Mouse (Mus musculus) left cerebral cortex, postnatal 10 days (tissue): ENCODE results near the gene Jade3. TPM values are rescaled to one million over a fixed set of nuclear protein-coding genes. Genes with fewer than 3 reads are reported as not detected.

Source experiments
- DNase-seq, 2 experiments: peaks; one replicate each; pipeline ENCODE4 v3.0.0; 2021 to 2022; ENCODE audit warnings: low spot score in 2 of 2, mixed read lengths in 1 of 2; ENCODE audit errors: extremely low spot score in 1 of 2
- intact Hi-C: fragments of 180-260 bp; cut with DNase I; formaldehyde crosslinking; loops from one replicate; pipeline ENCODE4 v1.15.1; 2025
- total RNA-seq, 2 experiments: library from RNA; stranded (reverse); gene quantifications; 2 replicates each; pipeline ENCODE4 v1.2.3; 2021

Gene Jade3
- total RNA-seq, 2 experiments from 2014 or later = 7.3 to 8.1 TPM

DNA sequence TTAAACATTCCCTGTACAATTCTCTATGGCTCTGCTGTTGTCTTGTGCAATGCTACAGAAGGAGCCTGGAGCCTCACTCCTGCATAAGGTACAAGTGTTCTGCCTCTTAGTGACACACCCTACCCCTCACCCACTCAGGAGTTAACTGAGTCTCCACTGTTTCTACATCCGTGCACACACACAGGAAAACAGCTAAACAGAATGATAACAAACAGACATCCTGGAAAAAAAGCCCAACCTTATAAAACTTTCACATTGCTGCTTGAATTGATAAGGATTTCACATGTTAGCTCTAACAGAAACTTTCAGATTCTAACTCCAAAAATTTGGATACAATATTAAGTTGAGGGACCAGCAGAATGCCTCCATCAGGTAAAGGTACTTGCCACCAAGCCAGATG, 107.1 kb downstream of the Jade3 start:
- DNase-seq = no peak
- intact Hi-C loops = no loop called here

DNA sequence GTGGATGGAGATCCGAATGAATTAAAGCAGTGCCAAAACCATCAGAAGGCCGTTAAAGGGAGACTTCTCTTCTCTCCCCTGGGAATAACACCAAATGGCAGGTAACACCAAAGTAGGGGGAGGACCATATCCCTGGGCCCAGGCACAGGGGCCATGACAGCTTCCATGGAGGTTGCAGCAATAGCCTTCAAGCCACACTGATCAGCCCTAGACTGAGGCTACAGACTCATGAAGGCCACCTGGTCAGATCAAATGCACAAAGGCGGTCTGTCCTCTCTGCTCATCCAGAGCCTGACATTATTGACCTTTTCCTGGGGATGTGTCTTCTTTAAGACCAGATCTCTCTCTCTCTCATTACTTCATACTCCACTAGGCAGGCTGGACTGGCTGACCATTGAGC, 118.4 kb downstream of the Jade3 start:
- no peak for DNase-seq
- intact Hi-C loops = no loop called here

DNA sequence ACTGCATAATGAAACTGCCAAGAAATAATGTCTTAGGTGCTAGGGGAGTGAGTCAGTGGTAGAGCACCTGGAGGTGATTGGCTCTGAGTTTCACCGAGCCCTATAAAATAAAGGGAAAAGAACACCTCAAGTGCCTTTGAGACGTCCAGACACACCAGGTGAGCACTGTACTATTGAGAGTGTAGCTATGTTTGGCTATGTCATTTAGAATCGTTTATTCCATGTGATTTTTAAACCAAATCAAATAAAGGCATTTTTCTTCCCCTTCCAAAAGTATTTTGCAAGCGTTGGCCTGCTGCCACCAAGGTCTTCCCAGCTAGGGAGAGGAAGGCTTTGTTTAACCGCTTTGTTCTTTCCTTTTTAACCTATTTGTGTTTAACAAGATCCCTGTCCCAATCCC, 122.1 kb downstream of the Jade3 start:
- intact Hi-C loops = no loop called here
- DNase-seq = peak in 1 of 2 experiments; percentile 16

DNA sequence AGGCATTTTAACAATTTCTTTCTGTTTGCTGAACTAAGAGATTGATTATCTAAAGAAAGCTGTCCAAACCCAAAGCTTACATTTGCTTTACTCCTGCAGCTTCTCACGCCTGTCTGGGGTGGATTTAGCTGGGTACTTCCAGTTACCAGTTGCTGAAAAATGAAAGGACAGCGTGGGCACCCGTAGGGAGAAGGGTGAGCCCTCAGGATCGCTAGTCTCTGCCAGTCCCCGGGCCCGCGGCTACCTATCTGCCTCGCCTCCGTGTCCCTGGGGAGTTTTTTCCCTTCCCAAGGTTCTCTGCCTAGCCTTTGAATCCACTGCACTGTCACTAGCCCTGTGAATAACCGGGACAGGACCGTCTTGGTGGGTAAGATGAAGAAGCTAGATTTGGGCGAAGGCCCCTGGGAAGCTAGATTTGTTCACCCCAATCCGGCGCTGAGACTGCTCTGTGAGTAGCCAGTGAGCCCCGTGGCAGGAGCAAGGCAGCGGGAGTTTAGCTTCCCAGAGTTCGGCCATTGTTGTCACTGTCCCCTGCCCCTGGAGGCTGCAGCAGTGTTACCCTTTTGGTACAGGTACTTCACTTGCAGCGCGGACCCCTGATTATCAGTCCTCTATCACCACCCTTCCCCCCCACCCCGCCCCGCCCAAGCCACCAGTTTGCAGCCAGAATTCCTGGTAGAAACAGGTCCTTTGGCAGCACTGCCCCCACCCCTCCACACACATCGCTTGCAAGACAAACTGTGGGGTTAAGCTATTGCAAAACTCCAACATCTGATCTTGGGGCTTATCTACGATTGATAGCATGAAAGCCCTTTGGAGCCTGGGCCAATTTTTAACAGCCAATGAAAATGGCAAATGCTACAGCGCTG, 122.8 kb downstream of the Jade3 start:
- intact Hi-C loops = no loop called here
- DNase-seq = peak in 1 of 2 experiments; percentile 10

DNA sequence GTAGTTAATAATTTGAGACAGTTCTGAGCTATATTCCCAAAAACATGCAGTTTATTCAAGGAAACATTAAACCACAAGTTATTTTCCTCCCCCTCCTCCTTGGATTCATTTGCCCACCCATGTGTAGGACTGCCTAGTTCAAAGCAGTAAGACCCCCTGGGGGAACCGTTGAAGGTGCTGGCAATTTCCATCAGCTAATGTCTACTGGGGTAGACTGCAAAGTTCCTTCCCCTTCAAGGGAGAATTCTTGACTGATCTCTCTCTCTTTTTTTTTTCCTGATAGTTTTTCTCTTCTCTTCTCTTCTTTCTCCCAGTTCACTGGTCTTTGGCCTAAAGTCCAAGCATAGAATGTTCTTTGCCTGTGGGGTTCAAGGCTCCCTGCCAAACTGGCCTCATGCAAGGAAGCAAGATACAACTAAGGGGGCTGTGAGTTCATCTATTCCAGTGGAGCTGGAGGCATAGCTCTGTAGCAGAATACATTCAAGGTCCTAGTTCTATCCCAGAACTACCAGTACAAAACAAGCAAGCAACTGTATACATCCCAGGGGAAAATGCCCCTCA, 123.5 kb downstream of the Jade3 start:
- intact Hi-C loops = no loop called here
- no peak for DNase-seq

DNA sequence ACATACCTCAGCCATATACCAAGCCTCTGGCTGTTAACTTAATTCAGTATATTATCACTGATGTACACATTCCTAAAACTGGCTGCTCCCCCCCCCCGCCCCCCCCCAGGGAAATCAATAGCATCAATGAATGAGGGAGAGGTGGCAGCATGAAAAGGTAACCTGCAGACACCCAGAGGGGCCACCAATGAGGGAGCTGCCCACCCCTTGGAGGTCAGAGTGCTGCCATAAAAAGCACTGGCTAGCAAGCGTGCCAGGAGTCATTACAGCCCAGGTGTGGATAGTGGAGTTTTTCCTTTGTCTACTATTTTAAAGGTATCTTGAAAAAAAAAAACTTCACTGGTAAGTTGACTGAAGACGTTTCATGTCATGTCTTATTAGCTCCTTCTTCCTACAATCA, 124.0 kb downstream of the Jade3 start, which contains the start of gene Rgn:
TSS of gene Rgn (plus strand) at position 256 of the 400 bp plus-strand sequence.
- intact Hi-C loops = no loop called here
- no peak for DNase-seq

DNA sequence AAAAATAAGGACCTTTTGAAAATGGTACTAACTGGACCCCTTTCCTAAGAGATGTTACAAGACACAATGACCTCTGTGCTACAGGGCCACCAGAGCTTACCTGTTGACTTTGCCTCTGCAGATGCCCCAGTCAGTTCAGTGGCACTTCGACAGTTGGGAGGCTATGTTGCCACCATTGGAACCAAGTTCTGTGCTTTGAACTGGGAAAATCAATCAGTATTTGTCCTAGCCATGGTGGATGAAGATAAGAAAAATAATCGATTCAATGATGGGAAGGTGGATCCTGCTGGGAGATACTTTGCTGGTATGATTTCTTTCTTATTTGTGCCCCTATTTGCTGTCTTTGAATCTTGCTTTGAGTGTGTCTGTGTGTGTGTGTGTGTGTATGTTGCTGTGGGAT, 126.7 kb downstream of the Jade3 start:
- intact Hi-C loops = no loop called here
- no peak for DNase-seq

DNA sequence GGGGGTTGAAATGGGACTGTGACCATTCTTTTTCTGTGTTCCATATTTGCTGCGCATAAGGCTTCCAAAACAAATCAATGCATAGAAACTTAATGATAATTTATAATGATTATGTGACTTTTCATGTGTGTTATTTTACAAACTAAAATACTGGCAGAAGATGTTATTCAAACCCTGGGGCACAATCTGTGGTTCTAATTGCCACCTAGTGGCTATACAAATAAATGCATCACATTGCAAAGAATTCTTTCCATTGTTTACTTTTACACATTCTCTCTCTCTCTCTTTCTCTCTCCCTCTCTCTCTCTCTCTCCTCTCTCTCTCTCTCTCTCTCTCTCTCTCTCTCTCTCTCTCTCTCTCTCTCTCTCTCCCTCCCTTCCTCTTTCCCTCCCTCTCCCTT, 136.4 kb downstream of the Jade3 start:
- intact Hi-C loops = no loop called here
- DNase-seq = no peak

DNA sequence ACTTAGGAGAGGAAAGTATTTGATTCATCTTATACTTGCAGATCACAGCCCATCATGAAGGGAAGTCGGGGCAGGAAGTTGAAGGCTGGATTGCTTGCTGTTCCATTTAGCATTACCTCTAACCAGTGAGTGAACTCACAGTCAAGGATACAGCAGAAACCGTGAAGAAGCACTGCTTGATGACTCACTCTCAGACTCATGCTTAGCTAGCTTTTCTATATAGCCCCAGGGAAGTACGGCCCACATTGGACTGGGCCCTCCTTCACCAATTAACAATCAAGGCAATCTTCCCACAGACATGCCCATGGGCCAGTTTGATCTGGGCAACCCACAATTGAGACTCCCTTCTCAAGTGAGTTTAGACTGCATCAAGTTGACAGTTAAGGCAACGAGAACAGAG, 138.5 kb downstream of the Jade3 start:
- intact Hi-C loops = no loop called here
- DNase-seq = no peak

Other genes with a start within 250 kb of the Jade3 start
- gene Slc9a7, start 133.9 kb upstream of the Jade3 start, total RNA-seq = 10 to 100 TPM; 71.0 to 75.4 TPM
- 10 to 100 TPM; 13.1 to 14.0 TPM for gene Rp2, start 61.2 kb upstream of the Jade3 start, total RNA-seq
- gene Rgn, start 124.1 kb downstream of the Jade3 start, total RNA-seq = under 1 TPM; 0.22 to 0.49 TPM
- 10 to 100 TPM; 32.6 to 34.4 TPM for gene Rbm10, start 191.8 kb downstream of the Jade3 start, total RNA-seq
- gene Ndufb11, start 191.9 kb downstream of the Jade3 start, total RNA-seq = 100 to 1,000 TPM; 151 to 160 TPM
- 100 to 1,000 TPM; 441 to 479 TPM for gene Uba1, start 232.6 kb downstream of the Jade3 start, total RNA-seq